Mouse (Mus musculus) adrenal gland, postnatal 0 days (tissue): ENCODE measurements around the gene Akr1c14. TPM values are rescaled to one million over a fixed set of nuclear protein-coding genes. Genes with fewer than 3 reads are reported as not detected.

ENCODE experiments used
- polyA plus RNA-seq: library from polyadenylated mRNA; unstranded; fragments of >200 nt; fragmentation: Nextera tagmentation; extraction: Ambion mirVana; gene quantifications from 2 replicates; pipeline ENCODE4 v1.2.1, GENCODE M21; 2015

Akr1c14 gene
- polyA plus RNA-seq: 10.3 and 24.3 TPM in 2 replicates

DNA sequence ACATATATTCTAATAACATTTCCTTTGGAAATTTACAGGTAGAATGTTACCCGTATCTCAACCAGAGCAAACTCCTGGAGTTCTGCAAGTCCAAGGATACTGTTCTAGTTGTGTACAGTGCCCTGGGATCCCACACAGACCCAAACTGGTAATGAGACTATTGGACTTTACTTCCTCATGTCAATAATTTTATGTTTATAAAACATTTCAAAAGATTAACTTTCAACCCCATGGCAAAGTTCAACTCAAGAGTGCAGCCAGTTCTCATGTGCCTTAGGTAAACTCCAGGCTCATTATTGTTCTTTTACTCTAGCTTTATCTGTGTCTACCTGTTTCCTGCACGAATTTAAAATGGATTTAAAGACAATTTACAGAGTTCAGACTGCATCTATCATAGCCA is at the start of gene Akr1c14:
TSS of gene Akr1c14 (plus strand) at position 293 of the 400 bp plus-strand sequence.

Other genes with a start within 250 kb of the Akr1c14 start
- gene Calml3, start 244.7 kb upstream of the Akr1c14 start, polyA plus RNA-seq: 0.22 TPM in 1 of 2 replicates, not detected in the other
- gene Calm4, start 211.3 kb upstream of the Akr1c14 start, polyA plus RNA-seq: 0.40 and 2.4 TPM in 2 replicates
- 0.58 TPM in 1 of 2 replicates, not detected in the other for gene Calm5, start 194.8 kb upstream of the Akr1c14 start, polyA plus RNA-seq
- 39.1 and 40.8 TPM in 2 replicates for gene Net1, start 130.8 kb upstream of the Akr1c14 start, polyA plus RNA-seq
- 0.27 TPM in 1 of 2 replicates, not detected in the other for gene Tubal3, start 130.7 kb upstream of the Akr1c14 start, polyA plus RNA-seq
- not detected in 2 replicates for gene Ucn3, start 103.7 kb upstream of the Akr1c14 start, polyA plus RNA-seq
- 48.1 and 52.5 TPM in 2 replicates for gene Akr1c18, start 101.6 kb downstream of the Akr1c14 start, polyA plus RNA-seq
- gene Akr1c13, start 142.1 kb downstream of the Akr1c14 start, polyA plus RNA-seq: 46.2 and 50.8 TPM in 2 replicates
- gene Akr1c19, start 179.7 kb downstream of the Akr1c14 start, polyA plus RNA-seq: 2.0 and 5.6 TPM in 2 replicates
- gene Akr1c12, start 230.4 kb downstream of the Akr1c14 start, polyA plus RNA-seq: 1.9 and 3.9 TPM in 2 replicates